Mouse (Mus musculus) c-Kit-negative CD71-positive TER-119-positive erythroid progenitor cells, embryonic 14.5 days (primary cell): ENCODE measurements around the gene B830017H08Rik.

ENCODE experiments used
- DNase-seq: peaks from one replicate; pipeline ENCODE4 v3.0.0-alpha.2; 2013; ENCODE audit warnings: low read depth, low spot score

The B830017H08Rik gene

DNA sequence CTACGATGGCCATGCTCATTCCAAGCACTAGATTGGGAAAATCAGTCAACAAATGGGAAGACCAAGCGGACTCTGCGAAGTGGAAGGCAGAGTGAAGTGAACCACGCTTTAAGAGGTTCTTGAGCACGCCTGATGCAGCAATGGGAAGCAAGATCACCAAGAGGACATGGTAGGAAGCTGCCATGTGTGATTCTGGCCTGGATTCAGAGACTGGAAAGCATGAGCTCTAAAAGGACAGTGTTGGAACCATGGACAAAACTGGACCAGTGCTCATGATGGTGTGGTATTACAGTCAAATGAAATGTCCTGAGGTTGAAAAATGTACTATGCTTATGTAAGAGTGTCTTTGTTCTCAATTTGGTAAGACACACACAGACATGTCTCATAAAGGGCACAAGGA, 18.4 kb downstream of the B830017H08Rik start:
- no peak for DNase-seq

DNA sequence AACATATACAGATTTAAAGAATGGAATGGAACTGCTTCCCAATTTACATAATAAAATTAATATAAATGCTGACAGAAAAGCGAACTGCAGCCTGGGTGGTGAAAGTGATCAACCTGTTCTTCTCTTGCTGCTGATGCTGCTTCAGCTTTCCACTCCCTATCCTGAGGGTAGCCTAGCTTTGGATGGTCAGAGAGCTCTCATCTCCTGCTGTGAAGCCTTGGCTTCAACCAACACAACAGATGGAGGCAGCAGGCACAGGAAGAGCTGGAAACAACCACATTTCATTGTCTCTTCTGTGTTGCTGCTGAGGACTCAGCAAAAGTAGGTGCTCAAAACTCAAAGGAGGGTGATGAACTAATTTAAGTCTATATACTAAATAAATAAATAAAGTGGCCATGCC, 18.9 kb downstream of the B830017H08Rik start:
- no peak for DNase-seq

DNA sequence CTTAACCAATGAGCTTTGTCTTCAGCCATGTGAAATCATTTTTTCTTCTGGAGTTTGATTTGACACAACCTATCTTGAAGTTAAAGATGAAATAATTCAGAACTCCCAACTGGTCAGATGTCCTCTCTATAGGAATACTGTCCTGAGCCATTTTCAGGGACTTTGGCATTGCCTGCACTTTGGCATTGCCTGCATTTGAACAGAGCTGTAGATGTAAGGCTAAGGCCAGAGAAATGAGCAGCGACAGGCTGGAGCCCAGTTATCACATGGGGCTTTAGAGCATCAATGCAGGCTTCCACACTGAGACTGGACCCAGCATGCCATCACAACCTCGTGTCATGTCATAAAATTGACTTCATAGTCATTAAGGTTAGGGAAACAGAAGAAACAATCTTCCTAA, 20.3 kb downstream of the B830017H08Rik start:
- no peak for DNase-seq

DNA sequence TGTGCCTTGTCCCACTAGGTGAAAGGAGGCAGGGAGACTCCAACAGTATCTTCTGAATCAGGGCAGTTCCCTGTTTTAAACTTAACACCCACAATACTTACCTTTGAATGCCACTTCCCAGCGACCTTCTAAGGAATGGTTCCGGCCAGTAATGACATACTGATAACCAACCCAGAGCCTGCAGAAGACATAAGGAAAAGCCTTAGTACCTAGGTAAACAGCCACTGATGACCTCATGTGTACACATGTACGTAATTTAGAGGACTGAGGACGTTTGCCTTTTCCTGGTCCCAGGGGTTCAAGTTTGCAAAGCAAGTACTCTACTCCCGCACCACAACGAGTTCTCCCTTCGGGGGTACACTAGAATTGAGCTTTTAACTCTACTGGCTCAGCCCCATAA, 24.2 kb downstream of the B830017H08Rik start:
- no peak for DNase-seq

DNA sequence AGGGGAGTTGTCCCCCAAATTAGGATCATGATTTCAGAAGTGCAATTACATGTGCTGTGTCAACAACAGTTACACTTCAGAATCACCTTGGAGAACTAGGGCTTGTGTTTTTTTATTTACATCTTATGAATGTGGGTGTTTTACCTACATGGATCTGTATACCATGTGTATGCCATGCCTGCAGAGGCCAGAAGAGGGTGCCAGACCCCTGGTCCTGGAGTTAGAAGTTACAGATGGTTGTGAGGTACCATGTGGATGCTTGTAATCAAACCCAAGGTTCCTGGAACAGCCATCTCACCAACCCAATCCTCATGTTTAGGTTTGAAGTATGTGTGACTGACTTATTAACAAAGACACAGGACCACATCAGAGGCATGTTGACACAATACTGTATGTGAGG, 25.7 kb downstream of the B830017H08Rik start:
- no peak for DNase-seq

DNA sequence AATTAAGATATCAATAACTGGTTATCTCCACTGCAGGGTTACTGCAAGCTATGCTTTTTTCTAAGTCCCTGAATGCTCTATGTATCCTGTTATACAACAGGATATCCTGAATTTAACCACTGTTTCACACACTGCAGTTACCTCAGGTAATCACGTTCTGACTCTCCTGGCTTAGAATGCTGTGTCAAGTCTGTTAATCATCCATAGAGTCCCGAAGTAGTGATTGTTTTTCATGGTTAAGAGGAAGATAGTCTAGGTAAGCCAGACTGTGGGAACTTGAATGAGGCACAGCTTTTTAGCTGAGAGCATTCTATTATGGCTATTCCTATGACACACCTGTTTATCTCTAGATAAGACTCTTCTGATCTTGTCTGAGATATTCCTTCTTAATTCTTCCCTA, 32.4 kb downstream of the B830017H08Rik start:
- no peak for DNase-seq

DNA sequence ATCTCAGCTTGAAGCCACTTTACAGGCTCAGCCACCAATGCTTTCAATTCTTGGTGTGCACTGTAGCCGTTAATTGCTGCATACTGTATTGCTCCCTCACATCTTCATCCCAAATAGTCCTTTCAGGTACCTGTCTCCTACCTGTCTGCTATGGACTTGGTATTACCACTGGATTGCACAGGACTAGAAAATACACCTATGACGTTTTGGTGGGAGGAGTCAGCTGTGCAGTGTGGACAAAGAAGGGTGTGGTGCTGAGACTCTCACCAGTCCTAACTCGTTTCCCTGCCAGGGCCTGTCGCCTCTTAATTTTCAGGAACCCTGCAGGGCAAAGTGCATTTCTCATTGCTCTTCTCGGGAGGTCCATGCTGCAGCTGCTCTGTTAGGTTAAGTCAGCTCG, 32.8 kb downstream of the B830017H08Rik start:
- DNase-seq, result no peak

DNA sequence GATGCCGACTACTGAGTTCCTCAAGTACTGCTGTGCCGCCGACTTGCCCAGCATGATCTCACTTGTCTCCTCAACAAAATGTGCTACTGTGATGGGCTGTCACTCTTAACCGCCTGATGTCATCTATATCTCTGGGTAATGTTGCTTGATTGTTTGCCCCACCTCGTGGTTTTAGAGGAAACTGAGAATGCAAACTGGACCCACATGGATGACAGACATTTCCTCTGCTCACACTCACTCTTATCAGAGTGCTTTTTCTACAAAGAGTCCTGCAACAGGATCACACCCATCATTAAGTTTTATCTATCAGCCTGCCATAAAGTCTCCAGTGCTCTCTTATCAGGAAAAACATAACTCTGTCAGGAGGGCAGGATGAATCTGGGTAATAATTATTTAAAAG, 38.3 kb downstream of the B830017H08Rik start:
- DNase-seq, result no peak

DNA sequence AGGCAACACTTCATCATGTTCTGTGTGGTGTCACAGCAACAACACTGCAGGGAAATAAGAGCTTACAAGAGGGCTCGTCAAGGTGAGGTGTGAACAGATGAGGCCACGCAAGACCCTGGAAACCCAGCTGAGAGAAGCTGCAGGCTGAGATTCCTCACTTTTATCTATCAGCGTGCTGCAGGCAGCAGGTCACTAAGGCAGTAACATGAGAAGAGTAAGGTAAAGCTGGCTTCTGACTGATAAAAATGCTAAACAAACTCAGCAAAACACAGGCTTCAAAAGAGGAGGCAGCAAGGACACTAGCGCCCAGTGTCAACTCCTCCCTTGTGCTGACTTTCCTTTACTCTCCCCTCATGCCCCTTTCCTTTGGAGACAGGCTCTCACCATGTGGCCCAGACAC, 40.1 kb downstream of the B830017H08Rik start:
- no peak for DNase-seq

DNA sequence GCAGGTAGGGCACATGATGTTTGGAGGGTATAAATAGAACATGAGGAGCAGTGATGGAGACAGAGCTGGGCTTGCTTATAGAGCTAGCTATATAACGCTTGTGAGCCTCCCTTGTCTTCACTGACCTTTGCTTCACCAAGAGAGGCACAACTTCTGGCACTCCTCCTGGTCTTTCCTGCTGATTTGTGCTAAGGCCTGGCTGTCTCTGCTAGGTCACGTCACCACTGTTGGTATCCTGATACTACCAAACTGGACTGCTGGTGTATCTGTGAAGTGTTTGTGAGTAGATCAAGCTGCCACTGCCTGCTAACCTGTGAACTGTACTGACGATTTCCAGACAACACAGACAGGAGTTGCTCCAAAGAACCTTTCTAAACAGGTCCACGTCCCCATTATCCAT, 42.3 kb downstream of the B830017H08Rik start:
- no peak for DNase-seq

DNA sequence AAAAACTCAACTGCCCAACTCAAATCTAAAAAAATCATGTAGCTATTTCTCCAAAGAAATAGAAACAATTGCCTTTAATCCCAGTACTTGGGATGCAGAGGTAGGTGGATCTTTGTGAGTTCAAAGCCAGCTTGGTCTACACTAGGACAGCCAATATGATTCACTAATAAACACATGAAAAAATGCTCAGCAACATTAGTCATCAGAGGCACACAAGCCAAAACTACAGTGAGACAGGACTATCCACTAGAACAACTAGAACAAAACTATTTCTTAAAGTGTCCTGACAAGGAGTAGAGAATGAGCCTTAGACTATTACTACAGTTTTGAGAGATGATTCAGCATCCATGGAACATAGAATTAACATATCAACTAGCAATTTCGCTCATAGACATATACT, 43.2 kb downstream of the B830017H08Rik start:
- no peak for DNase-seq

DNA sequence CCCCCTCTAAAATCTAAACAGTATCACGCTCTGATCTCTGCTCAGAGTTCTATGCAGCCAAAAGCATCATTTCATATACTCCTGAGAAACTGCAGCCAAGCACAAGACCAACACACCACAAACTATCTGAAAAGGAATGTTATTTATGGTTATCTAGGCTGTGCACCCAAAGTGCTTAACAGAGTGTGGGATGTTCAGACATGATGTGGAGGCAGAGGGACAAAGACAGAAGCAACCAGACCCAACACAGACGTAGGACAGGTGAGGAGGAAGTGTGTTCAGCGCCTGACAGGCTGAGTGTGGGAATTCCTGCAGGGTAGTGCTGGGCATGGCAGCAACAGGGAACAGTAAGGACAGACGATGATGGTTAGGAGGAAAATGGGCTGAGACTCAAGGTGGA, 46.6 kb downstream of the B830017H08Rik start:
- no peak for DNase-seq

DNA sequence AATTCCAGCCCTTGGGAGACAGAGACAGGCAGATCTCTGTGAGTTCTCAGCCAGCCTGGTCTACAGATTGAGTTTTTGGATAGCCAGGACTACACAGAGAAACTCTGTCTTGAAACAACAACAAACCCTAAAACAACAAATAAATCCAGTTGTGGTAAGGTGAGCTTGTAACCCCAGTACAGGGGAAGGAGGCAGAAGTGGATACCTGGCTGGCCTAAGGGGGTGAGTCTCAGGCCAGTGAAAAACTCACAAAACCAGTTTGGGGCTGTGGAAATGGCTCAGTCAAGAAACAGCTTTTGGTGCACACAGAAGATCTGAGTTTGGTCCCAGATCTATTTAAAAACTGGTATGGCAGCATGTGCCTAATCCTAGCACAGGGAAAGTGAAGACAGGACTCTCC, 49.3 kb downstream of the B830017H08Rik start:
- DNase-seq, result no peak

DNA sequence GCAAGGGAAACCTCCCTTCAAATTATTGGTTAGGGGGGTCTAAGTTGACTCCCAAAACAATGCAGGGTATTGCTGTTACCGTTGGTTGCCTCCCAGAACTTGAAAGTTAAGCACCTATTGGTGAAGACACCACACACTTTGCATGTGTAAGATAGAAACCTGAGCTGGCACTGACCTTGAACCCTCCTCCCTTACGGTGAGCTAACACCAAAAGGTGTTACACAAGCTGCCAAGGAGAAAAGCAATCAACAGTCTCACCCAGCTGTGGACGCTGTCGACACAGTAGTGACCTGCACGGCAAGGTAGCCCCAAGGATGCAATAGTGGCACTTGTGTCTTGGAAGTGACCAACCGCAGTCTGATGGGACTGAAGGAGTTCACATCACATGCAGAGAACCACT, 51.2 kb downstream of the B830017H08Rik start:
- DNase-seq, result no peak
